Mouse (Mus musculus): ENCODE measurements around the gene Hoxb7.

Hoxb7 gene

DNA sequence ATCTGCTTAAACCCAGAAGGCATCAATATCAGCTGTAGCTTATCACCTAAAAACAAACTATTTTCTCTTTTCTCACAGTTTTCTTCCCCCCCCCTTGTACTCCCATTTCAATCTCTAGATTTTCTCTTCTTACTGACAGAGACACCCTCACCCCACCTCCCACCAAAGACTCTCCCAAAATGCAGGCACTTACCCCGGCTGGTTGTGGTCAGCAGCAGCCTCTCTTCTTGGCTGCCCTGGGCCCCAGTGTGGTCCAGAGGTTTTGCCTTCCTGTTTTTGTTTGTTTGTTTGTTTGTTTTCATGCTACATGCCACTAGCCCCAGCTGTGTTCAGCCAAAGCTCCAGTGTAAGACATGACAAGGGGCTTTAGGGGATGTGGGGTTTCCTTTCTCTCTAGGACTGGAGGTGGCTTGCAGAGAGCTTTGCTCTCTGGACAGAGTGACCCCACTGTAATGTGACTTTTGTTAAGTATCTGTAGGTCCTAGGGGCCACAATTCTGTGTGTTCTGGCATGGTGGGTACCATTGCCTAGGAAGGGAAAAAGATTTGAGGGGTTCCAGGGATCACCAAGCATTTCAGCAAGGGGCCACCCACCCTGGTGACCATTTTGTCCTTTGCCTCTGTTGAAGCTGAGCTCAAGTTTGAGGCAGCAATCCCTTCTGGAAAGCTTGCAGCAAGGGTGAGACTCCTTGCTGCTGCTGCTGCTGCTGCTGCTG, 18.2 kb upstream of the Hoxb7 start:
- DNase-seq (ENCODE audit: low read depth, low spot score): no peak

DNA sequence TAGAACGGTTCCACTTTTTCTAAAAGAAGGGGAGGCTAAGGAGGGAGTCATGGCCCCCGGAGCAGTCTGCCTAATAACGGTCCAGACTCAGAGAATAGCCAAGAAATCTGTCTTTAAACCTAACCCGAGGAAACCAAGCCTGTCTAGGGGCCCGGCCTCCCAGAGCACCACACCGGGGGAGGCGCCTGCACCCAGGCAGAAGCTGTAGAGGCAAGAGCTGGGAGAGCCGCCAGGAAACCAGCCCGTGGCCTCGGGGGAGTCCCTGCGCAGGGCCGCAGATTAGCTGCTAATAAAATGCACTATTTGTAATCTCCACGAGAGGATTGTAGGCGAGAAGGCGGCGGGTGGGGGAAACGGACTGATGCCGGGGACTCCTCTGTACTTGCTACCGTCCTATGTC, 16.6 kb upstream of the Hoxb7 start:
- peak; percentile 58 for DNase-seq (ENCODE audit: low read depth, low spot score)

DNA sequence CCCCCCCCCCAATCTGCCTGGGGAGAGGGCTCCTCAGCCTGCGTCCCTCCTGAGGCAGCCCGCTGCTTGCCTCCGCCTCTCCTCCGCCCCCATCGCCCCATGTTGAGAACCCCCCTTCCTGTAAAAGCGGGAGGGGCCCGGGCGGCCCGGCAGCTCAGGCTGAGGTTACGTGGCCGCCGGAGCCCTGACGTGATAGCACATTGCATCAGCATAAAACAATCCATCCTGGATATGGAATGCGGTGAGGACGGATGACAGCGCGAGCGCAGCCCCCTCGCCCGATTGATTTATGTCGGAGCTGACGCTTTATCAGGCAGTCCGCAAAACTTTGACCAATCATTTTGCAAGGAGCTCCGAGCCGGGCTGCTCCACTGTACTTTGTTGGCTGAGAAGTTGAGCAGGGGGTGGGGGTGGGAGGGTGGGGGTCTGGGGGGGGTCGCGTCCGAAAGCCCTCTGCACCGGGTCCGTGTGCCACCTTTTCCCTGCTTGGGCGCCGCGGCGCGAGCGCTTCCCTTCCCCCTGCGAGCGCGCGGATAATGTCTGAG, 15.4 kb upstream of the Hoxb7 start, which contains the start of gene Hoxb9:
Gene Hoxb9 (plus strand): TSS at position 462 of the 545 bp plus-strand sequence.
- DNase-seq (ENCODE audit: low read depth, low spot score): peak; percentile 55

DNA sequence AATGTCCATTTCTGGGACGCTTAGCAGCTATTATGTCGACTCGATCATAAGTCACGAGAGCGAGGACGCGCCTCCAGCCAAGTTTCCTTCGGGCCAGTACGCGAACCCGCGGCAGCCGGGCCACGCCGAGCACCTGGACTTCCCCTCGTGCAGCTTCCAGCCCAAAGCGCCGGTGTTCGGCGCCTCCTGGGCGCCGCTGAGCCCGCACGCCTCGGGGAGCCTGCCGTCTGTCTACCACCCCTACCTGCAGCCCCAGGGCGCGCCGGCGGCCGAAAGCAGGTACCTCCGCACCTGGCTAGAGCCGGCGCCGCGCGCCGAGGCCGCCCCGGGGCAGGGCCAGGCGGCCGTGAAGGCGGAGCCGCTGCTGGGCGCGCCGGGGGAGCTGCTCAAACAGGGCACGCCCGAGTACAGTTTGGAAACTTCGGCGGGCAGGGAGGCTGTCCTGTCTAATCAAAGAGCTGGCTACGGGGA, 14.8 kb upstream of the Hoxb7 start:
- peak; percentile 50 for DNase-seq (ENCODE audit: low read depth, low spot score)

DNA sequence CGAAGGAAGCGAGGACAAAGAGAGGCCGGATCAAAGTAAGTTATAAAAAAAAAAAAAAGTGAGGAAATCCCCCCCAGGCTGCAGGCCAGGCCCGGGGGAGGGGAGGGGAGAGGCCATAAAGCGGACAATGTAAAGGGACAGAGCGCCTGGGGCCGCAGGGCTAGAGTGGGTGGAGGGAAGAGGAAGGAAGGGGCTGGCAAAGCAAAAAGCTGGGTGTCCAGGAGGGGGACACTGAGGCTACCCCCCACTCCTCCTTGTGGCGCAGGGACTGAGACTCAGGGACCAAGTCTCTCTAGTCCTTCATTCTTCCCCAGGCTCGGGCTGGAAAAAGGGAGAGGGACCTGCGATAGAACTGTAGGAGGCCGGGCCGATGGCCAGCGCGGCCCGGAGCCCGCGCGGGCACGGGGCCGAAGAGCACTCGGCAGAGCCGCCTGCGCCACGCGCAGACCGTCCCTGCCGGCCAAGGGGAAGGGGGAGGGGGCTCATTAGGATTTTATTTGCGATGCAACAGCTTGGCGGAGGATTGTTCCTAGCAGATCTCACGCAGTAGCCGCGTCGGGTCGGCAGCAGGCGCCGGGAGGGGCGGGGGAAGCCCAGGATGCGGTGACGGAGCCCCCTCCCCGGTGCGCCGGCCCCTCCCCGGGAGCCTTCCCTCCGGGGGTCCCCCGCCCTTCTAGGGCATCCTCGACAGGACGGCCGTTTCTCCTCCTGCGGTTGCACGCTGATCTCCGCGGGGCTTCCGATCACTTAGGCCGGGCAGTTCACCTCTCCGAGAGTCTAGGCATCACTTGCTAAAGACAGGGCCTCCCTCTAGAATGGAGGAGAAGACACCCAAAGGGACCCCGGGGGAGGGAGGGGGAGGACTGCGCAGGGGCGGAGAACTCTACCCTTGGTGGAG, 14.2 kb upstream of the Hoxb7 start:
- peak; percentile 41 for DNase-seq (ENCODE audit: low read depth, low spot score)

DNA sequence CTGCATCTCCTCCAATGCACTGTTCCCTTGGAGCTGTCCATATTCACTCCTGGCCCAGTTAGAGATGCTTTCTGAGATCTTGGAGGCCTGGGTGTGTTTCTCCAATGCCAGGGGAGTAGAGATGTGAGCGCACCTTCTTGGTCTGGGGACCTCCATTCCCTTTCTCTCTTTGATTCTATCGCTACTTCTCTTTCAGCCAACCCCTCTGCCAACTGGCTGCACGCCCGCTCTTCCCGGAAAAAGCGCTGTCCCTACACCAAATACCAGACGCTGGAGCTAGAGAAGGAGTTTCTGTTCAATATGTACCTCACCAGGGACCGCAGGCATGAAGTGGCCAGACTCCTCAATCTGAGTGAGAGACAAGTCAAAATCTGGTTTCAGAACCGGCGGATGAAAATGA, 12.0 kb upstream of the Hoxb7 start:
- no peak for DNase-seq (ENCODE audit: low read depth, low spot score)

DNA sequence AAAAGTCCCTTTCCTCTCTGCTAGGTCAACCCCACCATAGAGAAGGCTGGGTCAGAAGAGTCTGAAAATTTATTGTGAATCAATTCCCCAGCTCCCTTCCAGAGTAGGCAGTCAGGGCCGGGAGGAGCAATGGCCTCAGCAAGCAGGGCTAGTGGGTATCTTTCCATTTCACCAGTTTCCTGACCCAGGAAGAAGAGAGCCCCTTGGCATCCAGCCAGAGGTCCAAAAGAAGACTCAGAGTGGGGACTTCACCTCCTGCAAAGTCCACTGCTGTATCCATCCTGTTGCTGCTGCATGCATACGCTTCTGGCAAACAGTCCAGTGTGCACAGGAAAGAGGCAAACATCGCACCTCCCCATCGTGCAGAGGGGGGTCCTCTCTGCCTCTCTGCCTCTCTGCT, 10.5 kb upstream of the Hoxb7 start:
- no peak for DNase-seq (ENCODE audit: low read depth, low spot score)

DNA sequence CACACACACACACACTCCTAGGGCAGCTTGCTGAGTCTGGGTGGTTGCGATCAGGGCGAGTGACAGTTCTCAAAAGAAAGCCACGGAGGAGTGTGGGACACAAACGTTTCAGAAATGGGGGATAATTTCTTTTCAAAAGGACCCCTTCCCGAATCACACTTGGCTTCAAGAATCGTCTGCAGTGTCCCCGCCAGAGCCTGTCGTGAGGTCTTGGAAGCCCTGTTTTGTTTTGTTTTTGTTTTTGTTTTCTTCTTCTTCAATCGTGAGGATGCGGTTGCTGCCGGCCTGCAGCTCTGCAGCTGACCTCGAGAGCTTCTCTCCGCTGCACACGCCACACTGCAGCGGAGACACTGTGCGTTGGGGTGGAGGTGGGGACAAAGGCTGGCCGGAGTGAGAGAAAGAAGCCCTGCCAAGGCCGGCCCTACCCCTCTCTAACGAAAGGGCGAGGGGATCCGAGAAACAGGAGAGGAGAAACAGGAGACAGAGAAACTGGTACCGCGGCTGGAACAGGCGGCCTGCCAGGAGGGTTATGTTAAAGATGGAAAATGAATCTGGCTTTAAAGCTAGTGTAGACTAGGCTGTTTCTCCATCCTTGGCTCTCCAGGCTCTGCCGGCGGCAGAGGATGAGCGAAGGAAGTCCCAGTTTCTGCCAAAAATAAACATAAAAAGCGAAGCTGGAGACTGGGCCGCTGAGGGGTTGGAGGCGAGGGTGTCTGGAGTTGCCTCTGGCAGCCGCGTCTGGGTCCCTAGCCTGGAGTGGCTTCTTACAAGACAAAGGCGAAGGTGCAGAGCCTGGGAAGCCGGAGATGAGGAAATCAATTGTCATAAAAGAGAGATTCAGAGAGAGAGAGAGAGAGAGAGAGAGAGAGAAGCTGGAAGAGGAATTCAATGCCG, 9.0 kb upstream of the Hoxb7 start:
- DNase-seq (ENCODE audit: low read depth, low spot score): no peak

DNA sequence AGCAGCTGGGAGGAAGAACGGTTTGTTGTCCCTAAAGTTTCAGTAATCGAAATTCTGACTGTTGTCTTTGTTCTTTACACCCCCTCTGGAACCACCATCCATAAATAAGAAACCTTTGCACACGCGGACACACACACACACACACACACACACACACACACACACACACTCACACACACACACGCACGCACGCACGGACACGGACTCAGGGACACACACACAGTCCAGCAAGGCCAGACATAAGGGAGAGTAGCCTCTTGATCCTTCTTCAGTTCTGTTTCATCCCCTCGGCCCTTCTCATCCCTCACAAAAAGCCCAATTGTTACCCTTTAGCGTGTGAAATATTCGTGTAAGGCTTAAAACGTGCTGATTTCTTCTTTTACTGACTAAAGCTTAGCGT, 8.1 kb upstream of the Hoxb7 start:
- no peak for DNase-seq (ENCODE audit: low read depth, low spot score)

DNA sequence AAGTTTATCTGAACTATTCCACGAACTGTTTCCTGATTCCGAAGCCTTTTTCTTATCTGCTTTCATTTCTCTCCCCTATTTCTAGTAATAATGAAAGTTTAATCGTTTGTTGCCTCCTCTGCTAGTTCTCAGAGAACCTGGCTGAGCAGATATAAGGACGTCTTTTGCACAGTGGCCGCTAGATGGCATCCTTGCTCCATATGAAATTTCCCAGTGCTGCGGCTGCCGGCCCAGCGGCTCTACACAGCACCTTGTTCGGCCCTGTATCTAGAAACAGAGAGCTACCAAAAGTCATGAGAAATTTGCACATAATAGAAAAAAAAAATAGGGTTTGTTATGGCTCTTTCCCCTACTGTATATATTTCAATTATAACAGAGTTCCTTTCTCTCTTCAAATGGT, 7.7 kb upstream of the Hoxb7 start:
- peak; percentile 93 for DNase-seq (ENCODE audit: low read depth, low spot score)

DNA sequence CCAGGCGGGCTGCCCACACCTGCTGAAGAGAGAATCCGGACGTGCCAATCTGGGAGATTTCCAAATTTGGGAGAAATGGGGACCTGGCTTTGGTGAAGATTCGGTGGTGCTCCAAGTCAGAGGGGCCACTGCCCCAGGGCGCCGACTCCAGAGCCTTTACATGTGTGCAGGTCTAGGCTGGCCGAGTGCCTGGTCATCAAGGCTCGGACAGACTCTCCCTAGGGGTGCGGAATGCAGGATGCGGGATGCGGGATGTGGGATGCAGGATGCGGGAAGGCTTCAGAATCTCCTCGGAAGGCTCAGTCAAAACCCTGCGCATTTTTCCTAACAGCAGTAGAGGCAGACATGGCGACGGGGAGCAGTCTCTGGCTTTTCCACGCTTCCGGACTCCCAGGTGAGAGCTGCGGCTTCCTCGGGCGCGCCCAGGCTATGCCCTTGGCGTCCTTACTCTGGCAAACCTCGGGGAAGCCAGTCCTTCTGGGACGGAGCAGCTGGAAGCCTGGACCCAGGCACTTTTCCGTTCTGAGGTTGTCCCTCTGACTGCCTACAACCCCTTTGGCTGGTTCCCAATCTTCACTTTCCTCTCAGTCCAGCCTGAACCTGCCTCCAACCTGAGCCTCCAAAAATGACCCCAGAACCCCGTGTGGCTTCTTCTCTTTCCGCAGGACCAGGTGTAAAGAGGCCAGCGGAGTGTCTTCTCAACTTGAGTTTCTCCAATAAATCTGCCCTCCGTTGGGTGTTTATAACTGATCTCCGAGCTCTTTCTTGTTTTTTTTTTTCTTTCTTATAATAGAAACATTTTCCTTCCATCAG, 6.8 kb upstream of the Hoxb7 start:
- DNase-seq (ENCODE audit: low read depth, low spot score): no peak

DNA sequence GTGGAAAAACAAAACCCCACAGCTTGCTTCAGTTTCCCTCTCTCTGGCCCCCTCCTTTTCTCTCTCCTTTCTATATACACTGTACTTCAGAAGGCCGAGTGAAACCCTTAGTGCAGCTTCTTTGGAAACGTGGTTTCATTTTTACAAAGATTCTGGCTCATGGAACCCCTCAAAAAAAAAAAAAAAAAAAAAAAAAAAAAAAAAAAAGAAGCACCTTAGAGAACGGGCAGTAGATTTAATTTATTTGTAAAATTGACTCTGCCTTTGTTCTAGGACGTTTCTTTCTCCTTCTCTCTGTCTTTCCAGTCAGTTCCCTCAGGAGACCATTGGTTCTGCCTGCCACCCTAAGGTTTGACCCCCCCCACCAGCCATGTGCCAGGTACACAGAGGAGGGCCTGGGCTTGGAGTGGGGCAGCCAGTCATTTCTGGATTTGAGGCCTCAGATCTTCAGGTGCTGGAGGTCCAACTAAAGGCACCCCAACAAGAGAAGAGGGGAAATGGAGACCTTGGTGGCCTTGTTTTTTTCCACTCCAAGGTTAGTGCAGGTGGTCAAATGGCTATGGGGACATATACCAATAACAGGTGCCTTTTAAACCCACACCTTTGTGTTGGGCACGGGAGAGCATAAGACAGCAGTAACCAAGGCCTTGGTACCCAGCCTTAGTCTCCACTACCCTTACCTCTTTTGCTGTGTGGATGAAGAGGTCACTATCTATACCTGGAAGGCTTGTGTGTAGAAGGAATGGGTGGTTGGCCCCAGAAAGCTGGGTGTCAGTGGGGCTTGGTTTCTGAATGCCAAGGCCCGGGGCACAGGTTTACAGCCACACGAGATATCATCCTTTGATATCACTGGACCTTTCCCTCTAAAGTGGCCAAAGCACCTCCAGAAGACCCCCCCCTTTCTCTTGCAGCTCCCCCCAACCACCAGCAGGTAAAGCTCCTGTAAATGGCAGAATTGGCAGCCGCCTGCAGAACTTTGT, 5.7 kb upstream of the Hoxb7 start:
- no peak for DNase-seq (ENCODE audit: low read depth, low spot score)

DNA sequence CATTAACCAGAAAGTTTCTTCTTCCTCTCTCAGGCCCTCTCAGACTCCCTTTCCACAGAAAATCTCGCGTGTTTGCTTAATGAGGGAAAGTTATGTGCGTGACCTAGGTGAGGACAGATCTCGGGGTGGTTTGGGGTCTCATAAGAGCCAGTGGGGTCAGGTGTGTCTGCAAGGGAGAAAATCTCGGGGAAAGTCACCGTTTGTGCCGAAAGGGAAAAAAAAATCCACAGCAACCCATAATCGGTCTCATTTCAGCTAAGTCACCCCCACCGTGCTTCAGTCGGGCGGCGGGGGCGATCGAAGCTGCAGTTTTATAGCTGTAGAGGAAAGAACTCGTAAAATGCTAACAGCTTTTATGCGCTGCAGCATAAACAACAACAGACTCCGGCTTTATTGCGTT, 5.0 kb upstream of the Hoxb7 start:
- no peak for DNase-seq (ENCODE audit: low read depth, low spot score)

DNA sequence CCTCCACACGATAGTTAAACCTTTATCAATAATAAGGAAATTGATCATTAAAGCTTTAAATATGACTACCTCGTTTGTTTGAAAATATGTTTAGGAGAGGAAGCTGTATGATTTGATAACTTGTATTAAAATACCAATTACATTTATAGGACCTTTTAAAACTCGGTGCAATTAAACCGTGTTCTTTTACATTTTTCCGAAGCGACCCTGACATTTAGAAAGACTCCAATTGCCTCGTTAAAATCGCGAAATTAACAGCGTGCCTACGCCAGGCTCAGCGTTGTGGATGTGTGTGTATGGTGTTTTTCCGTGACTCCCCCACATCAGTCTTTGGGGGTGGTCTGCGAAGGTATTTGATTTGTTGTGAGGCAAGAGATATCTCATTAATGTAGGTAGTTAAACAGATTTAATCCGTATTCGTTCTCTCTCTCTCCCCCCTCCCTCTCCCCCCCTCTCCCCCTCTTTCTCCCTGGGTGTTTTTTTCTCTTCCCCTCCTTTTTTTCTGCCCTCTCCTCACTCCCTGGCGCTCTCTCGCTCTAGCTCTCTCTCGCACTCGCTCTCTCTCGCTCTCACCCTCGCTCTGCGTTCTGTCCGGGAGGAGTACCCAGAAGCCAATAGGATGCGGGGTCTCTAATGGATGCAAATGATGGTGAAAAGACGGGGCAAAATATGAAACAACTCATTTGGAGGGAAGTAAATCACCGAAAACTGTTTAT, 4.4 kb upstream of the Hoxb7 start, which contains the start of gene Hoxb8:
Gene Hoxb8 (plus strand): TSS at position 51 of the 716 bp plus-strand sequence.
- no peak for DNase-seq (ENCODE audit: low read depth, low spot score)

DNA sequence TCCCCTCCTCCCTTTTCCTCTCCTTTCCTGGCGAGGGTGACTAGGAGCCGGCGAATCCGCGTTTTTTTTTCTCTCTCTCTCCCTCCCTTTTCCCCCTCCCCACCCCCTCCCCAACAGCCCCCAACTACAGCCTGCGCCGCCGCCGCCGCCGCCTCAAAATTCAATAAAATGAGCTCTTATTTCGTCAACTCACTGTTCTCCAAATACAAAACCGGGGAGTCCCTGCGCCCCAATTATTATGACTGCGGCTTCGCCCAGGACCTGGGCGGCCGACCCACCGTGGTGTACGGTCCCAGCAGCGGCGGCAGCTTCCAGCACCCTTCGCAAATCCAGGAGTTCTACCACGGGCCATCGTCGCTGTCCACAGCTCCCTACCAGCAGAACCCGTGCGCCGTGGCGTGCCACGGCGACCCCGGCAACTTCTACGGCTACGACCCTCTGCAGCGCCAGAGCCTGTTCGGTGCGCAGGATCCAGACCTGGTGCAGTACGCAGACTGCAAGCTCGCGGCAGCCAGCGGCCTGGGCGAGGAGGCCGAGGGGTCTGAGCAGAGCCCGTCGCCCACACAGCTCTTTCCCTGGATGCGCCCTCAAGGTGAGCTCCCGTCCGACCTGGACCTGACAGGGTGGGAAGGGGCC, 3.5 kb upstream of the Hoxb7 start:
- DNase-seq (ENCODE audit: low read depth, low spot score): no peak

DNA sequence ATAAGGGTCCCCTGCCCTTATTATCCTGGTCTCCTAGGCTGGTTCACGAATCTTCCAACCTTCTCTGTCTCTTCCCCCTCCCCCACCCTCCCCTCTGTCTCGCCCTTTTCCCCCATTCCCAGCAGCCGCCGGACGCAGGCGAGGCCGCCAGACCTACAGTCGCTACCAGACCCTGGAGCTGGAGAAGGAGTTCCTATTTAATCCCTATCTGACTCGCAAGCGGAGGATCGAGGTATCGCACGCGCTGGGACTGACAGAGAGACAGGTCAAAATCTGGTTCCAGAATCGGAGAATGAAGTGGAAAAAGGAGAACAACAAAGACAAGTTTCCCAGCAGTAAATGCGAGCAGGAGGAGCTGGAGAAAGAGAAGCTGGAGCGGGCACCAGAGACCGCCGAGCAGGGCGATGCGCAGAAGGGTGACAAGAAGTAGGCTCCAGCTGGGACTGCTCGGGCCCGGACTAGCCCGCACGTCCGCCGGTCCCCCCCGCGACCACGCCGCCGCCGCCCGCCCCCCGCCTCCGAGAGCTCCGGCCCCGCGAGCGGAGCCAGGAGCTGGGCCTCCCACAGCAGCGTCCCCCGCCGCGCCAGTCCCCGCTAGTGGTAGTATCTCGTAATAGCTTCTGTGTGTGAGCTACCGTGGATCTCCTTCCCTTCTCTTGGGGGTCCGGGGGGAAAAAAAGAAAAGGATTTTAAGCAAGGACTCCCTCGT, 2.2 kb upstream of the Hoxb7 start:
- peak; percentile 64 for DNase-seq (ENCODE audit: low read depth, low spot score)
